Mouse (Mus musculus) lung, postnatal 25 days (tissue): ENCODE data around the gene Rpl37.

Experiments used
- DNase-seq: peaks from one replicate; pipeline ENCODE4 v3.0.0; 2022; ENCODE audit warnings: low spot score

Gene Rpl37

DNA sequence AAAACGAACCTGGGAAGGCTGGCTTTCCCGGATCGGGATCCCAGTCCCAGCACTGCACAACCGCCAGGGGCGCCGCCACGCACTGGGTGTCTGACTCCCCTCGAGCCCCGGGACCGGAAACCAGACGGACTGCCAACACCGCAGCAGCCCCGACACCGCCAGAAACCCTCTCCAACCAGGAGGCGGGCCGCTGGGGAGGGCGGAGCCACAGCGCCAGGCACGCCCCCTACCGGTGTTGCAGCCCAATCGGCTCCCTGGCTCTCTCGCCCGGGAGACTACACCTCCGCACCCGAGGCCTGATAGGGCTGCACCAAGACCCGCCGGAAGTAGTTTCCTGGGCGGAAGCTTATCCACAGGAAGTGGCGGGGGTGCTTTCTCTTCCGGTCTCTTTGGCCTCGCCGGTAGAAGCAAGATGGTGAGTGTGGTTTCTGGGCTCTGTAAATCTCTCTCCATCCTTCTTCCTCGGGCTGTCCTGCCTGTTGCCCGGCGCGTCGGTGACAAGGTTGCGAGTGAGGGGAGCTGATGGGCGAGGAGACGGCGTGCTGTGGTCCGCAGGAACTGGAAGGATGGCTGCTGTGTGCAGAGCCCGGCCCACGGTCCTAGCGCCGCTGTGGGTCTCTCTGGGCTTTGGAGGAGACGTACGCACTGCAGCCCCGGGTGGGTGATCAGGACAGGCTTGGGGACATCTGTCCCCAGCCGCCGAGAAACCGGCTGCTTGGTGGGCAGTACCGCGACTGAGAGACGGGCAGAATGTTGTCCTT lies at the start of gene Rpl37:
Rpl37 (plus strand) TSS at position 376 of the 761 bp plus-strand sequence.
- peak; percentile 99 for DNase-seq

DNA sequence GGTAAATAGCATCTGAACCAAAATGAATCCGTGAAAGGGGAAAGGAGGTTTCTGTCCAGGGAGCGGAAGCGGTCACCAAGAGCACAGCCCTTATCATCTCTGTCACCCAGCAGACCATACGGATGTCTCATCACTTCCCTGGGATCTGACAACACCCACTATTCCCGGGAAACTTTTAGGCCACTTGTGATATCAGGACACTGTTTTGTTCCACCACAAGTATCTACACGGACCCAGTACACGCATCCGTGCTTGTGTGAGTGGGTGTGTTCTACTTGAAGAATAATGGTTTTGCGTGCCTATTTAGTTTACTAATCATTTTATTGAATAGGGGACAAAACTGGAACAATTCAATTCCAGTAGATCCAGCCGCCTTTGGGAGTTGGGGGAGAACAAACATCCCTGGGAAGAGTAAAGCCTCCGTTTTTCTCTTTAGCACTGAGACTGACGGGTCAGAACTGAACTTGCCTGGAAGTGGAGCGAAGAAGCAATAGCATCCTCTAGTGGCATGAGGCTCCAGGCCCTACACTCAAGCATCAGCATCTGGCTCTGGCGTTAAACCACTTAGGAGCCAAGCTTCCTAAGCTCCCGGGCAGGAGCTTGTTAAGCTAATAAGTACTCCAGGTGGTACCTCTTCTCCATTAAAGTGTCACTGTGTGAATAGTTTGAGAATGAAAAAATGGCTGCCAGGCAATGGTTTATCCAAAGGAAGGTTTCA lies 47.5 kb upstream of the Rpl37 start:
- peak; percentile 26 for DNase-seq

GRCm38 (mm10) chr15:5081235-5081634 lies 35.2 kb upstream of the Rpl37 start:
- DNase-seq: no peak

- DNase-seq: peak; percentile 13
Observed at GRCm38 (mm10) chr15:5086162-5086561, 30.3 kb upstream of the Rpl37 start.

DNA sequence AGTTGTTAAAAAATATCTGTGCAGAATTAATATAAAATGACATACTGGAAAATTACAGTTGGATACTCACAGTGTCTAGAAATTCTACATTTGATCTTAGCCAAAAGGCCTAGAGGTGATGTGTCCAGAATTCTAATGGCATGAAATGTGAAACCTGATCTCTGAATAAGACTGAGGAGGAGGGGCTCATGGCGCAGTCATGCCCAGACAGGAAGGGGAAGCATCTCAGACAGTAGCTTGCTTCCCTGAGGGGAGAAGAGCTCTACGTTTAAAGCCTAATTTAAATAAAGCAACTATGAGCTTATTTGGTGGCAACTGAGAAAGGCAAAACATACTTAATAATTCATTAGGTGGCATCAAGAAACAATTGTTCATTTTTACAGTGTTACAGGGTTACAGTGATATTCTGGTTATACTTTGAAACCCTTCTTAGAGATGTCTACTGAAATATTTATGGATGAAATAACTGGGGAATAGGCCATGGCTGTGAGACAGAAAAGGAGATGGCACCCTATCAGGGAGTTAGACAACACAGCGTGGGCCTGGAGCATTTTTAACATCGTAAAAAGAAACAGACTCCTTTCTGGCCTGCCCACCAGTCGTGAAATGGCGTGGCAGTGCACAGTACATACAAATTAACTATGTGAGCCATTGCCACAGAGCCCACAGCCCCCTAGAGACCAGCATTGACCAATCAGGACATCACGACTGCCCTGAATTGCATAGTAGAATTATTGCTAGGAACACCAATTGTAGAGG lies 27.4 kb upstream of the Rpl37 start:
- DNase-seq: no peak

DNA sequence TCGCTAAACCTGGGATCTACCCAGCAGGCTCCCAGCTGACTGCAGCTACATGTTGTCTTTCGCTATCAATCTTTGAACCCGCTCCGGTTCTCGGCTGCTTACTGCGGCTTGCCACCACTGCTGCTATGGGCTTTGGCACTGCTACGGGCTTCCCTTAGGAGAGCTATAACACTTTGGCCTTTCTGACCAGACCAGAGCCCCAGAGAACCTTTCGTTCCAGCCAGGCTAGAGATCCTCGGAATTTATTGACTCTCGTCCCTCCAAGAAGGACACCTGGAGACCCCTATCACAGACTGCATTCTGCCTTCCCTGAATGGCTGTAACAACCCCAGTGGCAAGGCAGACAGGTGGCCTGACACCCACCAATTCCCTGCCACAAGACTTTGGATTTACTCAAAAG lies 26.3 kb upstream of the Rpl37 start:
- DNase-seq: no peak

- DNase-seq: no peak
Observed at GRCm38 (mm10) chr15:5095534-5096301, 20.7 kb upstream of the Rpl37 start.

DNA sequence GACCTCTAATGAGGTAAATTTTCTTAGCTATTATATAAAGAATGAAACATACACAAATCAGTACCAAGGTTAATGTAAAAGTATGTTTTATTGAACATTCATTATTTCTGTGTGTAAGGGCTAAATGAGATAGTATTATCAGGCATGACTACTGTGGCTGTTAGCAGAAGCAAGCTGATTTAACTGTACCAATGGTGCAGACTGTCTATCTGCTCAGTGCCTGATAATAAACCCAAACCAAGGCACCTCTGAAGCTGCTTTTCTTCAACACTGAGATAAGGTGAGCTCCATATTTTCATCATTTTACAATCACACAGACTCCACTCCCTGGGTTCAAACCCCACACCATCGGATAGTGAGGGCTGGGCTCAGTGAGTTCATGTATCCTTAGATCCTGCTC lies 19.1 kb upstream of the Rpl37 start:
- no peak for DNase-seq

GRCm38 (mm10) chr15:5102312-5102711 lies 14.1 kb upstream of the Rpl37 start:
- no peak for DNase-seq

GRCm38 (mm10) chr15:5105891-5106290 lies 10.6 kb upstream of the Rpl37 start:
- no peak for DNase-seq

- peak; percentile 36 for DNase-seq
Observed at GRCm38 (mm10) chr15:5106293-5106692, 10.2 kb upstream of the Rpl37 start.

- DNase-seq: peak; percentile 65
Observed at GRCm38 (mm10) chr15:5107686-5108654, 8.5 kb upstream of the Rpl37 start, which contains the start of gene Card6. TSS of gene Card6 (minus strand) at chr15:5108539.

GRCm38 (mm10) chr15:5108655-5109040 lies 7.8 kb upstream of the Rpl37 start:
- DNase-seq: no peak

DNA sequence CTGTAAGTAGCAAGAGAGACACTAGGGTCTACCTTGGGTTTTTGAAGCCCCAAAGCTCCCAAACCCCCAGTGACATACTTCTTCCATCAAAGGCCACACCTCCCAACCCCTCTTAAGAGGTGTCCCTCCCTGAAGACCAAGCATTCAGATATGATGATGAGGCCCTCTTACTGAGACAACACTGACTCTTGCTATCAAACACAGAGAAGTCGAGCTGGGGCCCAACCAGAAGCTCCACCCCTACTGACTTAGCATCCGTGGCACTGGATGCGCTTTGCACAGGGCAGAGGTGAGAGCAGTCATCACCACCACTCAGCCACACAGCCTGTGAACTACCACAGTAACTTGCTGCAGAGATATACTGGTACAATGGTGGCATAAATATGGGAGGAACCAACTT lies 3.8 kb upstream of the Rpl37 start:
- no peak for DNase-seq

GRCm38 (mm10) chr15:5115173-5115572 lies 1.3 kb upstream of the Rpl37 start:
- no peak for DNase-seq

GRCm38 (mm10) chr15:5117031-5117601 lies 671 bp downstream of the Rpl37 start:
- no peak for DNase-seq

DNA sequence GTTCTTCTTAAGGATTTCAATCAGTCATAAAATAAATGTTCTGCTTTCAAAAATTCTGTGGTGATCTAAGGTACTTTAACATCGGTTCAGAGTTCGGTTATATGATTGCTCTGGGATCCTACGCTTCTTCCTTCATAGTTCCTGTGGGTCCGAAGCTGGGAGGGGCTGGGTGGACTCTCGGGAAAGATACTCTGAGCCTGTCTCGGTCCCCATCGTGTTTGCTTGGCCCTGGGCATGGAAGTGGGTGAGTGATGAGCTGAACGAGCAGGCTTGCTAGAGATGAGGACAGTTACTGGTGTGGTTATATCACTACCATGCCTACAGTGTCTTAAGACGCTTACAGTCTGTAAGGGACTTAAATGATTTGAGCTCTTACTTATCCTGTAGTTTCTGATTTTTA lies 2.2 kb downstream of the Rpl37 start:
- no peak for DNase-seq

DNA sequence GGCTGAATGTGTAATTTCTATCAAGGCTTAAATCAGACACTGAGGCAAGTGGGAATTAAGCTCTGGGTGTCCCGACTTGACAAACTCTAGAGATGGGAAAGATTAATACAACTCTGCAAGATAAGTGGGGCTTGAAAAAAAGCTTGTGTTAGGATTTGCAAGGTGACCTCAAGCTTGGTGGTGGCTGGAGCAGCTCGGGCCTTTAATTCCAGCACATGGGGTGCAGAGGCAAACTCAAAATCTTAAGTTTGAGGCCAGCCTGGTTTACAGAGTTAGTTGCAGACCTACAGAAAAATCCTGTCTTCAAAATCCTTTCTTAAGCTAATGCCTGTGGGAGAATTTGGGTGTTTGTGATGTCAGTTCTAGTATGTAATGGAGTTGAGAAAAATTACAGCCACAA lies 2.7 kb downstream of the Rpl37 start:
- no peak for DNase-seq

- no peak for DNase-seq
Observed at GRCm38 (mm10) chr15:5119707-5120106, 3.3 kb downstream of the Rpl37 start.

DNA sequence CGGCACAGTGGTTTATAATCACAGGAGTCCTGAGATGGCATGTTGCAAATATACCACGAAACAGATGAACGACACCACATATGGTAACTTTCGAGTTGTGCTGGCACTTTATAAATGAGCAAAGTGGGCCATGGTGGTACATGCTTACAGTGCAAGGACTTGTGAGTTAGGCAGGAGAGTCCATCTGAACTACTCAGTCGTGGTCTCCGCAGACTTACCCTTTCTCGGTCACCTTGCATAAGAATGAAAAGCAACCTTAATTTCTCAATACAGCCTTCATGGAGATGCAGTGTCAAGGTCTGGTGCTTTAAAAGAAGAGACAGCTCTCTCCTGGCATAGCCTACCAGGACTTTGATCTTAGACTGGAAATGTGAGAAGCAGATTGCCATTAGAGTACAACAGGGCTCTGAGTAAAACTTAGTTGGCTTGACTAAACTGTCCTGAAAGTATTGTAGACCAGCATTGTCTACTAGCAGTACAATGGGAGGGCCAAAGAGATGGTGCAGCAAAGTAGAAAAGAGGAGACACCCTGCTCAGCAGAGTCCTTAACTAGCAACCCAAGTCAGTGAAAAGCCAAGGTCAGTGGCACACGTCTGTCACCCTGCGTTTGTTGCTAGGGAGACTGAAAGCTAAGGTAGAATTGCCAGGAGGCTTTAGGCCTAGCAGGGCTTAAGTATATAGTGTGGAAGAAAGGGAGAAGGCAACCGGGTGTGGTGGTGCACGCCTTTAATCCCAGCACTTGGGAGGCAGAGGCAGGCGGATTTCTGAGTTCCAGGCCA lies 5.3 kb downstream of the Rpl37 start:
- DNase-seq: no peak
